ENCODE assay signal across 15 mouse cellular contexts in the genomic region with DNA sequence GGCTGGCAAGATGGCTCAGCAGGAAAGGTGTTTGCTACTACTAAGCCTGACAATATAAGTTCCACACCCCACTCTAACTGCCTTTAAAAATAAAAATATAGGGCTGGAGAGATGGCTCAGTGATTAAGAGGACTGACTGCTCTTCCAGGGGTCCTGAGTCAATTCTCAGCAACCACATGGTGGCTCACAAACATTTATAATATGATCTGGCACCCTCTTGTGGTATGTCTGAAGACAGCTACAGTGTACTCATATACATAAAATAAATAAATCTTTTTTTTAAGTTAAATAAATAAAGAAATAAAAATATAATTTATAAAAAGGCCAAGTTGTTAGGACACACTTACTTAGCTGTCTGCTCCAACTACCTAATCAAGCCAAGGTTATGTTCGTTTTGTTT. TPM values are rescaled to one million over a fixed set of nuclear protein-coding genes. Genes with fewer than 3 reads are reported as not detected.
DNase-seq lines count a peak whose midpoint lies in the region; ATAC-seq and TF ChIP-seq lines count a peak whose summit lies in the region.
"Had no signal": no experiment of that assay in that cellular context is flagged by ENCODE, and none has a peak within 500 bp of the region (broad histone marks: within the 10 kb centered on the region; RNA-seq: fewer than 3 reads in every experiment).

No protein-coding gene starts in this region.

- no peak overlapping the region for H3K4me3 ChIP-seq in kidney, postnatal 0 days (replicated peaks; ENCODE audit: low read depth, low read length)
- H3K4me3 ChIP-seq: kidney, embryonic 15.5 days; limb, embryonic 10.5 days had no signal

- H3K9me3 ChIP-seq in kidney, postnatal 0 days (replicated peaks; ENCODE audit: low read length) = no peaks in the 10 kb centered on the region
- H3K9me3 ChIP-seq: G1E; kidney, embryonic 15.5 days; limb, embryonic 10.5 days had no signal

- H3K27me3 ChIP-seq in kidney, postnatal 0 days (ENCODE audit: insufficient read depth, low read length) = no peaks in the 10 kb centered on the region
- H3K27me3 ChIP-seq in Patski = no peaks in the 10 kb centered on the region
- H3K27me3 ChIP-seq: kidney, embryonic 15.5 days had no signal

- POLR2A ChIA-PET in Patski (lab: Charles Lee) = interaction anchor here (0.6 kb wide), 1 partner anchor 24 kb away, joined by 3 read pairs; no protein-coding TSS in a partner anchor

- peak; percentile 52 for TF ChIP-seq CTCF in kidney, postnatal 0 days (IDR thresholded peaks at IDR 0.05; ENCODE audit: low read depth)
- peak; percentile 49 for TF ChIP-seq CTCF in Patski (IDR thresholded peaks at IDR 0.05)

- no peak overlapping the region for H3K27ac ChIP-seq in kidney, postnatal 0 days
- H3K27ac ChIP-seq: kidney, embryonic 15.5 days; limb, embryonic 10.5 days had no signal

- CTCF ChIA-PET in Patski (lab: Charles Lee) = interaction anchor here (0.8 to 2.9 kb wide), 3 partner anchors 34 to 73 kb away, joined by 3 to 22 read pairs (median 4); no protein-coding TSS in a partner anchor

- H3K9ac ChIP-seq in kidney, postnatal 0 days (ENCODE audit: low read depth, low read length) = no peak overlapping the region
- H3K9ac ChIP-seq: kidney, embryonic 15.5 days had no signal

- DNase-seq in kidney, postnatal 0 days (ENCODE audit: low spot score) = peak; percentile 39
- no peak for DNase-seq in kidney, postnatal 36 days
- peak; percentile 48 for DNase-seq in thymus, postnatal 0 days (ENCODE audit: low spot score)
- no peak for DNase-seq in thymus, adult 18-20 months
- no peak for DNase-seq in Patski (ENCODE audit: low read depth, low spot score)
- no peak for DNase-seq in embryo, embryonic 9.5 days (ENCODE audit: extremely low spot score)
- DNase-seq: adrenal gland, adult 8-10 months; cerebellum, adult 9-10 months; right cerebral cortex, postnatal 14 days had no signal

- ATAC-seq in kidney, postnatal 0 days (replicated peaks; ENCODE audit: low FRiP score, low read depth) = no peak
- ATAC-seq in Patski = no peak
- no peak for ATAC-seq in megakaryocyte, adult 5-6 weeks (ENCODE audit: poor library complexity, severe bottlenecking)

- no peaks in the 10 kb centered on the region for H3K36me3 ChIP-seq in kidney, postnatal 0 days (ENCODE audit: insufficient read depth, low read length)
- H3K36me3 ChIP-seq: G1E; kidney, embryonic 15.5 days; limb, embryonic 10.5 days had no signal

- in situ Hi-C loops in Patski (cut with MboI; ENCODE audit: low pct_unique_long_range_greater_than_20kb) = loop anchor here (5.0 kb wide), 3 partner anchors 35 to 75 kb away; partner anchors contain the start of genes Fam71f2 and Rbm28

- no peaks in the 10 kb centered on the region for H3K4me1 ChIP-seq in kidney, postnatal 0 days (replicated peaks; ENCODE audit: insufficient read depth, low read length)
- H3K4me1 ChIP-seq: kidney, embryonic 15.5 days had no signal

- no peak overlapping the region for H3K4me2 ChIP-seq in kidney, postnatal 0 days (ENCODE audit: low read length)
- H3K4me2 ChIP-seq: kidney, embryonic 15.5 days had no signal

- WGBS in kidney, postnatal 0 days = 50% methylated on average over 1 of the region's 1 CpGs

RNA-seq across cellular contexts. Expression of gene Impdh1, which starts 26.1 kb away (rescaled TPM):
- polyA plus RNA-seq in kidney, postnatal 0 days (2015; fragmentation: Nextera tagmentation; extraction: Ambion mirVana) = 26.3 and 28.0 TPM in 2 replicates
- 138 and 141 TPM in 2 replicates for polyA plus RNA-seq in thymus, postnatal 0 days (2015; fragmentation: Nextera tagmentation; extraction: Ambion mirVana)
- polyA plus RNA-seq in Patski (2021) = 28.2 TPM
- 7.8 and 12.0 TPM in 2 replicates for total RNA-seq in megakaryocyte, adult 5-6 weeks (2015)
- 9.0 and 11.6 TPM in 2 replicates for total RNA-seq in megakaryocyte, adult 5-6 weeks (2017)

RNA-seq across cellular contexts. Expression of gene Hilpda, which starts 30.0 kb away (rescaled TPM):
- 32.8 and 34.2 TPM in 2 replicates for polyA plus RNA-seq in kidney, postnatal 0 days (2015; fragmentation: Nextera tagmentation; extraction: Ambion mirVana)
- polyA plus RNA-seq in thymus, postnatal 0 days (2015; fragmentation: Nextera tagmentation; extraction: Ambion mirVana) = 55.2 and 59.9 TPM in 2 replicates
- 14.0 TPM for polyA plus RNA-seq in Patski (2021)
- total RNA-seq in megakaryocyte, adult 5-6 weeks (2015) = 2.2 and 7.1 TPM in 2 replicates
- total RNA-seq in megakaryocyte, adult 5-6 weeks (2017) = 1.9 and 3.1 TPM in 2 replicates

RNA-seq across cellular contexts. Expression of gene Fam71f2, which starts 37.1 kb away (rescaled TPM):
- polyA plus RNA-seq in kidney, postnatal 0 days (2015; fragmentation: Nextera tagmentation; extraction: Ambion mirVana) = 0.29 and 0.60 TPM in 2 replicates
- 0.61 and 0.73 TPM in 2 replicates for polyA plus RNA-seq in thymus, postnatal 0 days (2015; fragmentation: Nextera tagmentation; extraction: Ambion mirVana)
- 0.12 TPM for polyA plus RNA-seq in Patski (2021)
- total RNA-seq in megakaryocyte, adult 5-6 weeks (2015) = not detected in 2 replicates
- not detected in 2 replicates for total RNA-seq in megakaryocyte, adult 5-6 weeks (2017)
- total RNA-seq: heart, postnatal 25 days; layer of hippocampus, postnatal 10 days had no signal
- polyA plus RNA-seq: G1E had no signal

Comparison
In these comparisons a context has a peak if more than half of its experiments do, and no peak if none do; other contexts are left out.
1. DNase-seq: peak in kidney, postnatal 0 days (single experiment) and thymus, postnatal 0 days (single experiment); none in kidney, postnatal 36 days (0 of 2), thymus, adult 18-20 months (0 of 2), Patski (single experiment) and embryo, embryonic 9.5 days (single experiment).